Mouse (Mus musculus): Measurements from ENCODE around the gene Txndc15.
"Not testable (repeated sequence)": the region's sequence is repeated elsewhere in the genome, so short reads cannot be mapped to it uniquely, and the experiment has no call there.

Txndc15 gene

GRCm38 (mm10) chr13:55714501-55715166 lies at the start of gene Txndc15:
Gene Txndc15 (plus strand): TSS chr13:55714650.
- DNase-seq (ENCODE audit: low read depth, low spot score) = peak; percentile 76

- DNase-seq (ENCODE audit: low read depth, low spot score) = peak; percentile 41
Measured at GRCm38 (mm10) chr13:55668550-55668949, 45.9 kb upstream of the Txndc15 start.

- DNase-seq (ENCODE audit: low read depth, low spot score) = no peak
Measured at GRCm38 (mm10) chr13:55672711-55673110, 41.7 kb upstream of the Txndc15 start.

- no peak for DNase-seq (ENCODE audit: low read depth, low spot score)
Measured at GRCm38 (mm10) chr13:55677364-55677763, 37.1 kb upstream of the Txndc15 start.

- no peak for DNase-seq (ENCODE audit: low read depth, low spot score)
Measured at GRCm38 (mm10) chr13:55682201-55682600, 32.2 kb upstream of the Txndc15 start.

GRCm38 (mm10) chr13:55683581-55683980 lies 30.9 kb upstream of the Txndc15 start:
- DNase-seq (ENCODE audit: low read depth, low spot score) = no peak

- DNase-seq (ENCODE audit: low read depth, low spot score) = no peak
Measured at GRCm38 (mm10) chr13:55686107-55686633, 28.3 kb upstream of the Txndc15 start.

- no peak for DNase-seq (ENCODE audit: low read depth, low spot score)
Measured at GRCm38 (mm10) chr13:55687927-55688602, 26.4 kb upstream of the Txndc15 start.

GRCm38 (mm10) chr13:55692535-55693242 lies 21.8 kb upstream of the Txndc15 start, which contains the start of gene B230219D22Rik:
Gene B230219D22Rik (plus strand): TSS chr13:55693124.
- peak; percentile 98 for DNase-seq (ENCODE audit: low read depth, low spot score)

- no peak for DNase-seq (ENCODE audit: low read depth, low spot score)
Measured at GRCm38 (mm10) chr13:55693243-55693721, 21.2 kb upstream of the Txndc15 start.

GRCm38 (mm10) chr13:55694110-55694509 lies 20.3 kb upstream of the Txndc15 start:
- no peak for DNase-seq (ENCODE audit: low read depth, low spot score)

- not testable (repeated sequence) for DNase-seq (ENCODE audit: low read depth, low spot score)
Measured at GRCm38 (mm10) chr13:55695989-55696388, 18.5 kb upstream of the Txndc15 start.

- no peak for DNase-seq (ENCODE audit: low read depth, low spot score)
Measured at GRCm38 (mm10) chr13:55704301-55704700, 10.1 kb upstream of the Txndc15 start.

GRCm38 (mm10) chr13:55712846-55713245 lies 1.6 kb upstream of the Txndc15 start:
- no peak for DNase-seq (ENCODE audit: low read depth, low spot score)

GRCm38 (mm10) chr13:55715167-55715512 lies 690 bp downstream of the Txndc15 start:
- no peak for DNase-seq (ENCODE audit: low read depth, low spot score)

GRCm38 (mm10) chr13:55715908-55716510 lies 1.6 kb downstream of the Txndc15 start:
- DNase-seq (ENCODE audit: low read depth, low spot score) = no peak

- no peak for DNase-seq (ENCODE audit: low read depth, low spot score)
Measured at GRCm38 (mm10) chr13:55721516-55721915, 7.1 kb downstream of the Txndc15 start.

GRCm38 (mm10) chr13:55721995-55722394 lies 7.5 kb downstream of the Txndc15 start:
- DNase-seq (ENCODE audit: low read depth, low spot score) = no peak

GRCm38 (mm10) chr13:55726598-55727119 lies 12.2 kb downstream of the Txndc15 start:
- no peak for DNase-seq (ENCODE audit: low read depth, low spot score)

- peak; percentile 70 for DNase-seq (ENCODE audit: low read depth, low spot score)
Measured at GRCm38 (mm10) chr13:55727120-55727838, 12.8 kb downstream of the Txndc15 start, which contains the start of gene Pcbd2. Gene Pcbd2 (plus strand): TSS chr13:55727368.

- peak; percentile 79 for DNase-seq (ENCODE audit: low read depth, low spot score)
Measured at GRCm38 (mm10) chr13:55727839-55728238, 13.4 kb downstream of the Txndc15 start.
